Mouse (Mus musculus): ENCODE data around the gene Dusp13. TPM values are rescaled to one million over a fixed set of nuclear protein-coding genes. Genes with fewer than 3 reads are reported as not detected.

Gene Dusp13
- polyA plus RNA-seq, 1 experiment from 2014 or later = not detected

GRCm38 (mm10) chr14:21745149-21745548 lies 5.8 kb downstream of the Dusp13 start:
- H3K27me3 ChIP-seq = 0 out of 2 replicates have a peak, but pooled peaks cover 10% of the 10 kb centered on the region
- H3K4me2 ChIP-seq = no peak overlapping the region
- no peaks in the 10 kb centered on the region for H3K36me3 ChIP-seq
- no peak overlapping the region for H3K4me3 ChIP-seq
- no peaks in the 10 kb centered on the region for H3K9me3 ChIP-seq
- whole genome bisulfite sequencing = 74% methylated on average over 5 of the region's 5 CpGs
- 0 out of 2 replicates have a peak, but pooled peaks cover 3% of the 10 kb centered on the region for H3K4me1 ChIP-seq (replicated peaks)
- no peak overlapping the region for H3K9ac ChIP-seq
- no peak overlapping the region for H3K27ac ChIP-seq
- ATAC-seq (ENCODE audit: low FRiP score) = no peak

- Histone ChIP-seq H3K27ac (no peak overlapping the region), H3K9ac (no peak overlapping the region), H3K4me2 (no peak overlapping the region), H3K9me3 (no peaks in the 10 kb centered on the region), H3K4me1 (replicated peaks) (no peaks in the 10 kb centered on the region), H3K36me3 (no peaks in the 10 kb centered on the region), H3K4me3 (no peak overlapping the region), H3K27me3 (0 out of 2 replicates have a peak, but pooled peaks cover 10% of the 10 kb centered on the region)
- WGBS = 100% methylated on average over 1 of the region's 1 CpGs
- no peak for ATAC-seq (ENCODE audit: low FRiP score)
Observed at GRCm38 (mm10) chr14:21744169-21744568, 6.8 kb downstream of the Dusp13 start.

DNA sequence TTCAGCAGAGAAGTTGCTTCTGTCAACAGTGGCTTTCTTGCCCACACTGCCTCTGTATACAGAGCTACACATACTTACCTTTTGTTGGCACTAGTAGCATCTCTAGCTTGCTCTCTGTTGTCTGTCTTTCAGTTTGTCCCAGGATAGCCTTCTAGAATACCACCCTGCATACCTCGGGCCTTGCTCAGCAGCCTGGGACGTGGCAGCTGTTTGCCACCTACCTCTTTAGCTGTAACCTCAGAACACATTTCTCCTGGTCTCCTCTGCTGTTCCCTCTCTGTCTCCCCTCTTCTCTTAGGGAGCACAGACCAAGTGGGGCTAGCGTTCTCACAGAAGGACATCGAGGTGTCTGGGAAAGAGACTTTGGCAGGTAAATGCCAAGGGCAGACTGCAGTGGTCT lies 8.5 kb downstream of the Dusp13 start:
- no peak for ATAC-seq (ENCODE audit: low FRiP score)

GRCm38 (mm10) chr14:21741786-21742185 lies 9.2 kb downstream of the Dusp13 start:
- no peak overlapping the region for H3K4me2 ChIP-seq
- H3K4me1 ChIP-seq (replicated peaks) = no peaks in the 10 kb centered on the region
- H3K9me3 ChIP-seq = no peaks in the 10 kb centered on the region
- 14% methylated on average over 4 of the region's 4 CpGs for WGBS
- no peak overlapping the region for H3K4me3 ChIP-seq
- H3K27me3 ChIP-seq = 0 out of 2 replicates have a peak, but pooled peaks cover 10% of the 10 kb centered on the region
- ATAC-seq (ENCODE audit: low FRiP score) = peak; percentile 81
- no peaks in the 10 kb centered on the region for H3K36me3 ChIP-seq
- no peak overlapping the region for H3K27ac ChIP-seq
- peak overlapping the region; percentile 29; the same call in 1 of the 2 replicates for H3K9ac ChIP-seq

More for the DNA sequence above, 8.5 kb downstream of the Dusp13 start:
- Histone ChIP-seq H3K9me3 (no peaks in the 10 kb centered on the region), H3K27ac (no peak overlapping the region), H3K4me1 (replicated peaks) (no peaks in the 10 kb centered on the region), H3K36me3 (no peaks in the 10 kb centered on the region), H3K27me3 (0 out of 2 replicates have a peak, but pooled peaks cover 10% of the 10 kb centered on the region), H3K4me3 (no peak overlapping the region), H3K9ac (0 out of 2 replicates have a peak overlapping the region, but pooled peaks have one; percentile 19), H3K4me2 (no peak overlapping the region)
- 92% methylated on average over 4 of the region's 4 CpGs for WGBS

- Histone ChIP-seq H3K4me1 (replicated peaks) (no peaks in the 10 kb centered on the region), H3K27me3 (0 out of 2 replicates have a peak, but pooled peaks cover 10% of the 10 kb centered on the region), H3K4me3 (no peak overlapping the region), H3K36me3 (no peaks in the 10 kb centered on the region), H3K27ac (no peak overlapping the region), H3K9me3 (no peaks in the 10 kb centered on the region), H3K9ac (peak overlapping the region; percentile 29; the same call in 1 of the 2 replicates), H3K4me2 (no peak overlapping the region)
- 90% methylated on average over 3 of the region's 3 CpGs for WGBS
- 0 out of 2 replicates have a peak, but pooled peaks have one; percentile 28 for ATAC-seq (ENCODE audit: low FRiP score)
Observed at GRCm38 (mm10) chr14:21741314-21741713, 9.7 kb downstream of the Dusp13 start.

DNA sequence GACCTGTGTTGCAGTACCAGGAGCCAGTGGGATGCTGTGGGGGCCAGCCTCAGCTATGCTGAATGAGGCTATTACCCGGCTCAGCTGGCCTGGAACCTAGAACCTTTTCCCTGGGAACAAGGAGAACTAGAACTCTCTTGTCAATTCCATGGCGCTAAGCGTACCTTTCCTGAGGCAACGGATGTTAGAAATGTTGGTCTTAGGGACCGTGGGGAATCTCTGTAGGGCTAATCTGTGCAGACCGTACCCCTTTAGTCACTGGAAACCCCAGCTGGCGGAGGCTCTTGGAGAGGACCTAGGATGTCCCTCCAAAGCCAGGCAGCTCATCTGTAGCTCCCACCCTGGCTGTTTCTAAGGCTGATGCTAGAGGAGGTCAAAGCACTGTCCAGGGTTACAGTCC lies 10.6 kb downstream of the Dusp13 start:
- no peaks in the 10 kb centered on the region for H3K36me3 ChIP-seq
- H3K4me1 ChIP-seq (replicated peaks) = no peaks in the 10 kb centered on the region
- no peak for ATAC-seq (ENCODE audit: low FRiP score)
- H3K27me3 ChIP-seq = 0 out of 2 replicates have a peak, but pooled peaks cover 10% of the 10 kb centered on the region
- H3K4me3 ChIP-seq = no peak overlapping the region
- 97% methylated on average over 7 of the region's 7 CpGs for WGBS
- no peaks in the 10 kb centered on the region for H3K9me3 ChIP-seq
- H3K9ac ChIP-seq = no peak overlapping the region
- no peak overlapping the region for H3K27ac ChIP-seq
- H3K4me2 ChIP-seq = no peak overlapping the region

- WGBS = 94% methylated on average over 14 of the region's 15 CpGs
- H3K4me1 ChIP-seq (replicated peaks) = no peaks in the 10 kb centered on the region
- H3K4me3 ChIP-seq = no peak overlapping the region
- no peak overlapping the region for H3K27ac ChIP-seq
- H3K9me3 ChIP-seq = peaks cover 4% of the 10 kb centered on the region
- H3K9ac ChIP-seq = no peak overlapping the region
- no peak overlapping the region for H3K4me2 ChIP-seq
- H3K27me3 ChIP-seq = no peaks in the 10 kb centered on the region
- no peak for ATAC-seq (ENCODE audit: low FRiP score)
- H3K36me3 ChIP-seq = no peaks in the 10 kb centered on the region
Observed at GRCm38 (mm10) chr14:21733131-21733905, 17.7 kb downstream of the Dusp13 start.

DNA sequence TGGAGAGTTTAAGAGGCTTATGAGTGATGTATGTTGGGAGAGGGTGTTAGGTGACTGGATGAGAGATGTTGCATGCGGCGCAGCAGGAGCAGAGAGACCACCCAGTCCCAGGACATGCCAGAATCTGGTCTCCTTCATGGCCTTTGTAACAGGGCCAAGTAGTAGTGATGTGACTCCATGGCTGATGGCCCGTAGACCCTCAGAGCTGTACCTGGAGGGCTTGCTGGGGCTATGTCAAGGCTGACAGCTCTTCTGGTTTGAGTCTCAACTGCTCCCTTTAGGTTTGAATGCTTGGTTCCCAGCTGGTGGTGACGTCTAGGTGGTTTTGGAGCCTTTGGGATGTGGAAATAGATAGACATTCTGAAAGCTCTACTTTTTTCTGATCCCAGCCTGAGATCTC lies 21.0 kb downstream of the Dusp13 start:
- ATAC-seq (ENCODE audit: low FRiP score) = no peak
- no peaks in the 10 kb centered on the region for H3K4me1 ChIP-seq (replicated peaks)
- H3K27me3 ChIP-seq = no peaks in the 10 kb centered on the region
- H3K9ac ChIP-seq = no peak overlapping the region
- peaks cover 4% of the 10 kb centered on the region for H3K9me3 ChIP-seq
- H3K4me2 ChIP-seq = no peak overlapping the region
- H3K27ac ChIP-seq = no peak overlapping the region
- 96% methylated on average over 4 of the region's 4 CpGs for WGBS
- H3K4me3 ChIP-seq = no peak overlapping the region
- no peaks in the 10 kb centered on the region for H3K36me3 ChIP-seq

- Histone ChIP-seq H3K4me1 (replicated peaks) (no peaks in the 10 kb centered on the region), H3K27me3 (no peaks in the 10 kb centered on the region), H3K4me2 (no peak overlapping the region), H3K36me3 (no peaks in the 10 kb centered on the region), H3K9ac (no peak overlapping the region), H3K27ac (no peak overlapping the region), H3K4me3 (no peak overlapping the region), H3K9me3 (peaks cover 4% of the 10 kb centered on the region)
- no peak for ATAC-seq (ENCODE audit: low FRiP score)
- WGBS = 85% methylated on average over 6 of the region's 6 CpGs
Observed at GRCm38 (mm10) chr14:21729031-21729732, 21.8 kb downstream of the Dusp13 start.

DNA sequence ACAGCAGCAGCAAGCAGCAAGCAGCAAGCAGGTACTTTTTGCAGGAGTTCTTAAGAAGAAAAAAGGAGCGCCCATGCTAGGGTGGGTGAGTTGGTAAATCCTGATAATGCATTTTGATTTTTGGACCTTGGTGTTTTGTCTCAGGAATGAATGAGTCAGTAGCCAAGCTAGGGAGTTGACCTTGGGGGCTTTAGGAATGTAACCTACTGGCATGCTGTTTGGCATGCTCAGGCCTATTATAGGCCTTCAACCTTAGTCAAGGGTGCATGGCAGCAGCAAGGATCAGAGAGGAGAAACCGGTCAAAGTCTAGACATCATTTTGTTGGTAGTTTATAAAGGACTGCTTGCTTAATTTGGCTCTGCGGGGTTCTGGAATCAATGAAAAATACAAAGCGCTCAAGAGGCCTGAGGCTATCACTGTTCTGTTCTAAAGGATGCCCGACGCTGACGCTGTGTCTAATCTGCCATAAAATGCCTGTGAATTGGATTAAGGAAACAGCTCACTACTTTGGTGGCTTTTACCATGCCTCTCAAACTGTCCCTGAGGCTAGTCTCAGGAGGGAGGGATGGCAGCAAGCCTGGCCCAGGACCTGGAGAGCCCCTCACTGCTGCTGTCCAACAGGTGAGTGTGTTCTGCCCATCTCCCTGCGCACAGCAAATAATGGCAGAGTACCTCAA lies 28.8 kb downstream of the Dusp13 start:
- ATAC-seq (ENCODE audit: low FRiP score) = no peak

GRCm38 (mm10) chr14:21720430-21721205 lies 30.4 kb downstream of the Dusp13 start:
- Histone ChIP-seq H3K4me1 (replicated peaks) (peaks cover 11% of the 10 kb centered on the region), H3K27ac (no peak overlapping the region), H3K36me3 (no peaks in the 10 kb centered on the region), H3K9ac (no peak overlapping the region), H3K27me3 (no peaks in the 10 kb centered on the region), H3K4me2 (no peak overlapping the region), H3K4me3 (no peak overlapping the region), H3K9me3 (no peaks in the 10 kb centered on the region)
- 84% methylated on average over 4 of the region's 4 CpGs for WGBS
- no peak for ATAC-seq (ENCODE audit: low FRiP score)

More for the DNA sequence above, 28.8 kb downstream of the Dusp13 start:
- no peaks in the 10 kb centered on the region for H3K27me3 ChIP-seq
- H3K9me3 ChIP-seq = no peaks in the 10 kb centered on the region
- no peaks in the 10 kb centered on the region for H3K36me3 ChIP-seq
- peaks cover 11% of the 10 kb centered on the region for H3K4me1 ChIP-seq (replicated peaks)
- WGBS = 59% methylated on average over 8 of the region's 8 CpGs
- no peak overlapping the region for H3K4me3 ChIP-seq
- no peak overlapping the region for H3K9ac ChIP-seq
- H3K4me2 ChIP-seq = no peak overlapping the region
- H3K27ac ChIP-seq = no peak overlapping the region

Measured in hindbrain, embryonic 13.5 days (tissue).